Mouse (Mus musculus) heart, adult 2 months (tissue): ENCODE data around the gene Gm37240.

Source experiments
- CTCF ChIP-seq: fragments of 200-600 bp; IDR thresholded peaks from 2 replicates; pipeline ENCODE4 v1.8.1; 2022; ENCODE audit warnings: antibody characterized with exemption, mild to moderate bottlenecking, moderate library complexity
- EP300 ChIP-seq: fragments of 200-500 bp; IDR thresholded peaks from 2 replicates; pipeline ENCODE4 v1.6.1; 2011; ENCODE audit warnings: low read depth, low read length, control low read depth; ENCODE audit not compliant: insufficient read depth
- POLR2A ChIP-seq: fragments of 200-500 bp; IDR thresholded peaks from 2 replicates; pipeline ENCODE4 v1.6.1; 2011; ENCODE audit warnings: mild to moderate bottlenecking, low read depth, low read length, control low read depth; ENCODE audit not compliant: insufficient read depth

- TF ChIP-seq CTCF (0 out of 2 replicates have a peak, but pooled peaks have one; percentile 26), POLR2A (no peak), EP300 (no peak)
Measured at GRCm38 (mm10) chr3:84927901-84928300, 959.4 kb downstream of the Gm37240 start.
